Mouse (Mus musculus): ENCODE results near the gene Churc1. TPM values are rescaled to one million over a fixed set of nuclear protein-coding genes. Genes with fewer than 3 reads are reported as not detected.

The Churc1 gene
- polyA plus RNA-seq, 1 experiment from 2014 or later, result 144 TPM

- 91% methylated on average over 10 of the region's 10 CpGs for WGBS
- Histone ChIP-seq H3K27ac (no peak overlapping the region), H3K36me3 (peaks cover 21% of the 10 kb centered on the region), H3K9ac (no peak overlapping the region), H3K4me3 (no peak overlapping the region), H3K4me1 (replicated peaks) (no peaks in the 10 kb centered on the region), H3K27me3 (no peaks in the 10 kb centered on the region), H3K4me2 (no peak overlapping the region), H3K9me3 (no peaks in the 10 kb centered on the region)
- ATAC-seq (ENCODE audit: low FRiP score), result no peak
These were observed 37.7 kb downstream of the Churc1 start for GRCm38 (mm10) chr12:76803028-76803427.

- H3K4me2 ChIP-seq, result no peak overlapping the region
- H3K27me3 ChIP-seq, result no peaks in the 10 kb centered on the region
- 64% methylated on average over 7 of the region's 7 CpGs for WGBS
- no peak overlapping the region for H3K27ac ChIP-seq
- H3K4me3 ChIP-seq, result no peak overlapping the region
- H3K36me3 ChIP-seq, result peaks cover 21% of the 10 kb centered on the region
- no peaks in the 10 kb centered on the region for H3K4me1 ChIP-seq (replicated peaks)
- H3K9me3 ChIP-seq, result no peaks in the 10 kb centered on the region
- H3K9ac ChIP-seq, result no peak overlapping the region
- 0 out of 2 replicates have a peak, but pooled peaks have one; percentile 36 for ATAC-seq (ENCODE audit: low FRiP score)
These were observed 38.4 kb downstream of the Churc1 start for GRCm38 (mm10) chr12:76803700-76804252.

- WGBS, result 89% methylated on average over 10 of the region's 10 CpGs
- no peak overlapping the region for H3K9ac ChIP-seq
- H3K27me3 ChIP-seq, result no peaks in the 10 kb centered on the region
- H3K4me3 ChIP-seq, result no peak overlapping the region
- H3K27ac ChIP-seq, result no peak overlapping the region
- no peak overlapping the region for H3K4me2 ChIP-seq
- ATAC-seq (ENCODE audit: low FRiP score), result no peak
- peaks cover 15% of the 10 kb centered on the region for H3K36me3 ChIP-seq
- no peaks in the 10 kb centered on the region for H3K9me3 ChIP-seq
- no peaks in the 10 kb centered on the region for H3K4me1 ChIP-seq (replicated peaks)
These were observed 39.9 kb downstream of the Churc1 start for GRCm38 (mm10) chr12:76805056-76805811.

GRCm38 (mm10) chr12:76807796-76808195, 42.5 kb downstream of the Churc1 start:
- WGBS, result 87% methylated on average over 10 of the region's 10 CpGs
- Histone ChIP-seq H3K27me3 (no peaks in the 10 kb centered on the region), H3K9ac (no peak overlapping the region), H3K4me2 (no peak overlapping the region), H3K27ac (no peak overlapping the region), H3K9me3 (no peaks in the 10 kb centered on the region), H3K4me1 (replicated peaks) (no peaks in the 10 kb centered on the region), H3K36me3 (peaks cover 23% of the 10 kb centered on the region), H3K4me3 (no peak overlapping the region)
- no peak for ATAC-seq (ENCODE audit: low FRiP score)

GRCm38 (mm10) chr12:76810491-76810890, 45.2 kb downstream of the Churc1 start:
- H3K4me2 ChIP-seq, result no peak overlapping the region
- H3K9ac ChIP-seq, result no peak overlapping the region
- H3K4me3 ChIP-seq, result no peak overlapping the region
- peaks cover 18% of the 10 kb centered on the region; the same call in 1 of the 2 replicates for H3K36me3 ChIP-seq
- no peak for ATAC-seq (ENCODE audit: low FRiP score)
- 93% methylated on average over 5 of the region's 5 CpGs for whole genome bisulfite sequencing
- H3K27me3 ChIP-seq, result no peaks in the 10 kb centered on the region
- H3K4me1 ChIP-seq (replicated peaks), result no peaks in the 10 kb centered on the region
- no peak overlapping the region for H3K27ac ChIP-seq
- no peaks in the 10 kb centered on the region for H3K9me3 ChIP-seq

DNA sequence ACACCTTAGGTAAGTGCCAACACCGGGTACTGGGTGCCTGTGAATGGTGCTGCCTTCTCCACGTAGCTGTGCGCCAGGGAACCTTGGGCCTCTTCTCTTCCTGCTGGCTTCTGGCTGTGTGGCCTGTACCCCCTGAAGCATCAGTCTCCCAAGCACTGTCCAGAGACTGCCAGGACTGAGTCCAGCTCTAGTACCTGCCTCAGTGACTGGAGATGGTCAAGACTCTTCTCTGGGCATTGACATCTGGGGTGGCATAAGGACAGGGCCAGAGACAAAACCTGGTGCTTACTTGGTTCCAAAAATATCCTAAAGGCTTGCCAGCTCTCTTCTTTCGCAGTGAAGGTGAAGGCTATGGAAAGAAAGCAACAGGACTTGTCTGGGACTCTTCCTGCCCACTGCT, 45.7 kb downstream of the Churc1 start:
- Histone ChIP-seq H3K9ac (no peak overlapping the region), H3K36me3 (peaks cover 18% of the 10 kb centered on the region; the same call in 1 of the 2 replicates), H3K9me3 (no peaks in the 10 kb centered on the region), H3K4me1 (replicated peaks) (no peaks in the 10 kb centered on the region), H3K4me2 (no peak overlapping the region), H3K4me3 (no peak overlapping the region), H3K27ac (no peak overlapping the region), H3K27me3 (no peaks in the 10 kb centered on the region)
- no peak for ATAC-seq (ENCODE audit: low FRiP score)
- WGBS, result 95% methylated on average over 4 of the region's 4 CpGs

GRCm38 (mm10) chr12:76813543-76813942, 48.2 kb downstream of the Churc1 start:
- no peak overlapping the region for H3K9ac ChIP-seq
- peaks cover 17% of the 10 kb centered on the region for H3K4me1 ChIP-seq (replicated peaks)
- ATAC-seq (ENCODE audit: low FRiP score), result no peak
- H3K4me2 ChIP-seq, result no peak overlapping the region
- no peaks in the 10 kb centered on the region for H3K9me3 ChIP-seq
- H3K36me3 ChIP-seq, result peaks cover 18% of the 10 kb centered on the region; the same call in 1 of the 2 replicates
- H3K27me3 ChIP-seq, result 0 out of 2 replicates have a peak, but pooled peaks cover 2% of the 10 kb centered on the region
- H3K27ac ChIP-seq, result no peak overlapping the region
- 75% methylated on average over 10 of the region's 10 CpGs for WGBS
- H3K4me3 ChIP-seq, result no peak overlapping the region

DNA sequence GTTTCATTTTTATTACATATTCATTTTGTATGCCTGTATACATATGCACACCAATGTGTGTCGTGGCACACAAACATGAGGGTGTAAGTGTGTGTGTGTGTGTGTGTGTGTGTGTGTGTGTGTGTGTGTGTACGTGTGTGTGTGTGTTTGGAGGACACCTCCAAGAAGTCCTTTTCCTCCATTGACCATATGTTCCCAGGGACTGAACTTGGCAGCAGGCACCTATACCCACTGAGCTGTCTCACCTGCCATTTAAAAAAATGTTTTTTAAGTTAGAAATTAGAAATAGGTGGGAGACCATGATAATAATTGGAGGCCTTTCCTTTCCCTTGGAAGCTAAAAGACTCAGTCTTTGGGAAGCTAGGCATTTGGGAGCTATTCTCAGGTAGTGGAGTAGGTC, 48.8 kb downstream of the Churc1 start:
- Histone ChIP-seq H3K27ac (no peak overlapping the region), H3K9me3 (no peaks in the 10 kb centered on the region), H3K9ac (no peak overlapping the region), H3K4me1 (replicated peaks) (peaks cover 23% of the 10 kb centered on the region), H3K27me3 (0 out of 2 replicates have a peak, but pooled peaks cover 2% of the 10 kb centered on the region), H3K4me3 (no peak overlapping the region), H3K36me3 (peaks cover 18% of the 10 kb centered on the region; the same call in 1 of the 2 replicates), H3K4me2 (no peak overlapping the region)
- WGBS, result 93% methylated on average over 2 of the region's 2 CpGs
- no peak for ATAC-seq (ENCODE audit: low FRiP score)

DNA sequence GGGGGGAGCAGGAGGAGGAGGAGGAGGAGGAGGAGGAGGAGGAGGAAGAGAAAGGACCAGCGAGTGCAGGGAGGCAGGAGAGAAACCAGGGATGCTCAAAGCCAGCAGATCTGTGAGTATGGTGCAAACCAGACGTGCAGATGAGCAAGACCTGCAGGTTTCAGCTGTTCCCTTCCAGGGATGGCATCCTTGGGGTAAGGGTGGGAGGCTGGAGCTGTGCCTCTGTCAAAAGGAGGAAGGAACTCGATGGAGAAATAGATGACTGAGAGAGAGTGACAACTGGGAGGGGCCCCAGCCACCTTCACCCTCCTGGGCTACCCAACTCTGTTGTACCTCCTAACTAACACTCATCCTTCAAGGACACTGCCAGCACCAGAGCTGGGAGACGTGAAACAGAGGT, 51.4 kb downstream of the Churc1 start:
- Histone ChIP-seq H3K4me1 (replicated peaks) (peaks cover 47% of the 10 kb centered on the region), H3K27ac (no peak overlapping the region), H3K27me3 (peaks cover 17% of the 10 kb centered on the region), H3K9ac (no peak overlapping the region), H3K4me3 (no peak overlapping the region), H3K36me3 (peaks cover 7% of the 10 kb centered on the region; the same call in 1 of the 2 replicates), H3K9me3 (no peaks in the 10 kb centered on the region), H3K4me2 (no peak overlapping the region)
- ATAC-seq (ENCODE audit: low FRiP score), result no peak
- WGBS, result 61% methylated on average over 4 of the region's 4 CpGs

DNA sequence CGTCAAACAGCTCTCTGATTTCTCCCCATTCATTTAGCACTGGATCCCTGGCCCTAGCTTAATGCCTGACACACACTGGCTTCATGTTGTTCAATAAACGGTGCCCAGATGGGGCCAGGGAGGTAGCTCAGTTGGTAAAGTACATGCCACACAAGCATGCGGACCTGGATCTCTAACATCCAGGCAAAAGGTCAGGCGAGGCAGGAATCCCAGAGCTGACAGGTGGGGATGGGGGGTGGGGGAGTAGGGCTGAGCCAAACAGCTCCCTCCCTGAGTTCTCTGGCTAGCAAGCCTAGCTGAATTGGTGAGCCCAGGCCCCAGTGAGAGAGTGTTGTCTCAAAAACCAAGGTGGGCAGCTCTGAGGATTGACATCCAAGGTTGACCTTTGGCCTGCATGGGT, 51.8 kb downstream of the Churc1 start:
- no peak overlapping the region for H3K9ac ChIP-seq
- peaks cover 7% of the 10 kb centered on the region; the same call in 1 of the 2 replicates for H3K36me3 ChIP-seq
- no peak overlapping the region for H3K4me2 ChIP-seq
- peaks cover 17% of the 10 kb centered on the region for H3K27me3 ChIP-seq
- H3K4me3 ChIP-seq, result no peak overlapping the region
- peaks cover 49% of the 10 kb centered on the region for H3K4me1 ChIP-seq (replicated peaks)
- H3K9me3 ChIP-seq, result no peaks in the 10 kb centered on the region
- no peak for ATAC-seq (ENCODE audit: low FRiP score)
- H3K27ac ChIP-seq, result no peak overlapping the region
- WGBS, result 64% methylated on average over 4 of the region's 4 CpGs

- ATAC-seq (ENCODE audit: low FRiP score), result no peak
- Histone ChIP-seq H3K4me2 (no peak overlapping the region), H3K36me3 (no peaks in the 10 kb centered on the region), H3K9ac (no peak overlapping the region; the same call in 1 of the 2 replicates), H3K27ac (no peak overlapping the region), H3K4me1 (replicated peaks) (peaks cover 52% of the 10 kb centered on the region), H3K9me3 (no peaks in the 10 kb centered on the region), H3K27me3 (peaks cover 18% of the 10 kb centered on the region), H3K4me3 (no peak overlapping the region)
- 68% methylated on average over 4 of the region's 4 CpGs for WGBS
These were observed 52.8 kb downstream of the Churc1 start for GRCm38 (mm10) chr12:76818120-76818519.

DNA sequence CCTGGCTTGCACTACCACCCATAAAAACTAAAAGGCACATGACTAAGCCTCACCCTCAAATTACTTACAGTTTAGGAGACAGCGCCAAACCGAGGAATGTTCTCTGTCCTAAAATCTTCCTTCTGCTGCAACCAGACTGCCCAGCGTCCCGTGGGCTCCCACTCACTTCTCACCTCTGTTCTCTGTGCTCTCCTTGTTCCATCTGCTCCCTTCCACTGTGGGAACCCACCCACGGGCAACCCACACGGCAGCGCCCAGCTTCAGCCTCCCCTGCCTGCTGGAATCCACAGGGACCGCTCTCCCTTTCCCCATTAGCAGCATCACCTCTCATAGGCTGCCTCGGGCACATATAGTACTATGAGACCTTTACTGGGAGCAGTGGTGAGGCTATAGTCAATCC, 53.6 kb downstream of the Churc1 start:
- peaks cover 52% of the 10 kb centered on the region for H3K4me1 ChIP-seq (replicated peaks)
- no peak overlapping the region for H3K4me2 ChIP-seq
- 84% methylated on average over 9 of the region's 9 CpGs for WGBS
- H3K36me3 ChIP-seq, result no peaks in the 10 kb centered on the region
- no peak overlapping the region for H3K27ac ChIP-seq
- no peaks in the 10 kb centered on the region for H3K9me3 ChIP-seq
- H3K9ac ChIP-seq, result no peak overlapping the region
- no peak for ATAC-seq (ENCODE audit: low FRiP score)
- peaks cover 24% of the 10 kb centered on the region for H3K27me3 ChIP-seq
- no peak overlapping the region for H3K4me3 ChIP-seq

DNA sequence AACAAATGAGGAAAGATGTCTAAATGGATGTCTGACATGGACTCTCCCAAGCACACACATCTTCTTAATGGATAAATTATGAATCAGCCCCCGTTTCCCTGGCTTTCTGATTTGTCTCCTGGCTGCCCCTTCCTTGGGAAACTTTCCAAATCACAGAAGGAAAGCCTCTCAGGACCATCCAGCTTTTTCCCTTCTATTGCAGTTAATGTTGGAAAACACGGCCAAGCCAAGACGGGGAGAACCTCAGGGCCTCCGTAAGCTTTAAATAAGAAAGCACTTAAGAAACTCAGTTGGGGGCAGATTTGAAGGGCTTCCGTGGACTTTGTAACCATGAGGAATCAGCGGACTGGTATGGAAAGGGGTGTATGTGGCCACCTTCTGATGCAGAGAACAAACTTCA, 54.5 kb downstream of the Churc1 start:
- Histone ChIP-seq H3K4me3 (no peak overlapping the region), H3K27me3 (peaks cover 24% of the 10 kb centered on the region), H3K27ac (no peak overlapping the region), H3K4me1 (replicated peaks) (peaks cover 52% of the 10 kb centered on the region), H3K9ac (no peak overlapping the region), H3K36me3 (no peaks in the 10 kb centered on the region), H3K9me3 (no peaks in the 10 kb centered on the region), H3K4me2 (peak overlapping the region; percentile 72; the same call in 1 of the 2 replicates)
- WGBS, result 67% methylated on average over 6 of the region's 6 CpGs
- ATAC-seq (ENCODE audit: low FRiP score), result no peak
